Mouse (Mus musculus): ENCODE measurements around the gene Polr2h. TPM values are rescaled to one million over a fixed set of nuclear protein-coding genes. Genes with fewer than 3 reads are reported as not detected.
A peak's percentile ranks its signal among the peaks of the same experiment; 100 is the strongest.

Polr2h gene
- total RNA-seq, 2 experiments from 2014 or later = 23.0 to 23.6 TPM

GRCm38 (mm10) chr16:20699266-20699665, 18.2 kb upstream of the Polr2h start:
- no peak for DNase-seq (ENCODE audit: low spot score in 2 of 2)
- intact Hi-C loops (cut with DNase I) = loop anchor here (5.0 kb wide), 1 partner anchor 483 kb away; no protein-coding TSS in a partner anchor

- intact Hi-C loops (cut with DNase I) = no loop called here
- no peak for DNase-seq (ENCODE audit: low spot score in 2 of 2)
Observed at GRCm38 (mm10) chr16:20700036-20700435, 17.4 kb upstream of the Polr2h start.

GRCm38 (mm10) chr16:20701316-20701715, 16.1 kb upstream of the Polr2h start:
- intact Hi-C loops (cut with DNase I) = no loop called here

DNA sequence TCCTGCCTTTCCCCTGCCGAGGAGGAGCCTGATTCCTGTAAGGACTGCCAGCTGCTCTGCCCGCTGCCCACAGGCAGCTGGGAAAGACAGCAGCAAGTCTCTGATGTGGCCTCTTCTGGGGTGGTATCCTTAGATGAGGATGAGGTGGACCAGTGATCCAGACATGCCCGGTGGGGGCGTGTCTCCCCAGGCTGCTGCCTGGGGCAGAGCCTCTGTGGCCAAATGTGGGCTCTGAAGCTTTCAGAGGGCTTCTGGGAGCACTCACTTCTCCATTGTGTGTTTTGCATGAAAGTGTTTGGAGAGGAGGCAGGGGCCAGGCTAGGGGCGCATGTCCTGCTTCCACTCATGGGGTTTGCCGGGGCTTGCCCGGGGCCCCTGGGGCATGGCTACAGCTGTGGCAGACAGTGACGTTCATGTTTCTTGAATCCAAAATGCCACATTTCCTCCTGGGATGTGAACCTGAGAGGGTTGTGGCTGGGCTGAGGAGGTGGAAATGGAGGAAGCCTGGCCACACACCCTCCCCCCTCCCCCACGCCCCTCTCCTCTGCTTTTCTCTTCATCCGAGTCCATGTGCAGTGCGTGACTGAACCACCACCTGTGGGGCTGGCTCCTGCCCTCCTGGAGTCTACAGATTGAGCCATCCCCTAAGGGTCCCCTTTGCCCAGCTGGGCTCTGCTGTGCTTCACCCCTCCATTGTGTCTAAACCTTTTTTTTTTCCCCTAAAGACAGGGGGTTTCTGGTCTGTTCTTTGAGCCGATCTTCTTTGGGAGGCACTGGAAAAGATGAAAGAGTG, 15.5 kb upstream of the Polr2h start:
- DNase-seq (ENCODE audit: low spot score in 2 of 2) = no peak
- intact Hi-C loops (cut with DNase I) = no loop called here

More at GRCm38 (mm10) chr16:20701316-20701715, 16.1 kb upstream of the Polr2h start:
- DNase-seq (ENCODE audit: low spot score in 2 of 2) = no peak

GRCm38 (mm10) chr16:20702522-20702893, 15.0 kb upstream of the Polr2h start:
- intact Hi-C loops (cut with DNase I) = no loop called here
- DNase-seq (ENCODE audit: low spot score in 2 of 2) = peak in 1 of 2 experiments; percentile 79

DNA sequence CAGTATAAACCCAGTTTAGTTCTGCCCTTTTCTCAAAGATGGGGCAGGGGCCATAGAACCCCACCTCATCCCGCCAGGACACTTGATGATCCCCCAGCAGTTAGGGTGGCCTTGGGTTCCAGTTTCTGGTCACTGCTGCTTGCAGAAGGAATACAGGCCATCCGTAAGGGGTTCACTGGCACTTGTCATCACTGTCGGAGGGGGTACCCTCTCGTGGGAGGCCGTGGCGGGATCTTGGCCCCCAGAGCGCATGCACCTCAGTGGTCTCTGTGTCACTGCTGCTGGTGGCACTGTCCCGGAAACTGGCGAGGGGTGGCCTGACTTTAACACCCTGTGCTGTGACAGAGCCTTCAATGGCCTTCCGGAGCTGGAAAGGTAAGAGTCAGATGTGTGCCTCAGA, 14.4 kb upstream of the Polr2h start:
- no peak for DNase-seq (ENCODE audit: low spot score in 2 of 2)
- intact Hi-C loops (cut with DNase I) = no loop called here

- no peak for DNase-seq (ENCODE audit: low spot score in 2 of 2)
- intact Hi-C loops (cut with DNase I) = no loop called here
Observed at GRCm38 (mm10) chr16:20703699-20704400, 13.6 kb upstream of the Polr2h start.

GRCm38 (mm10) chr16:20705786-20706185, 11.7 kb upstream of the Polr2h start:
- DNase-seq (ENCODE audit: low spot score in 2 of 2) = no peak
- intact Hi-C loops (cut with DNase I) = no loop called here

DNA sequence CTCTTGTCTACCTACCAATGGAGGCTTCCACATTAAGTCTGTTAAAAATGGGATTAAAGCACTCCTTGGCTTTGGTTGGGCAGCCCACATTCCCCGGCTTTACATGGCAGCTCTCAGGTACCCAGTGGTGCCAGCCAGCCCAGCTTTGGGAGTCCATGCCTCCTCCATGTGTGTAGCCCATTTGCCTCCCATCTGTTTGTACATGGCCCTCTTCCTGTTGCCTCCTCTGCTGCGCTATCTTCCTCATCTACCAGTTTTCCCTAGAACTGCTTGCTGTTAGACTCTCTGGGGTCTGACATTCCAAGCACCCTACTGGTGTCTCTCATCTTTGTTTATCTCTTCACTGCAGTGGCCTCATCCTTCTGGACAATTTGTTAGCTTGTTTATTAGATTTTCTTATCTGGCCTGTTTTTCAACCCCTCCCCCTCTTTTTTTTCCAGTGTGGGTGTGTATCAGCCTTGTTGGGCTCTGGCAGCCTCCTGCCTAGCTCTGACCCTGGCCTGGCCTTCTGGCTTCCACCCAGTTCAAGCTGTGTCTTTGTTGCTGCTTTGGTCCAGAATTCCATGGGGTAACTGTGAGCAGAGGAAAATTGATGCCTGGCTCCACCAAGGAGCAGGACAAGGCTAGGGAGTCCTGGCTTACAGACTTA, 10.9 kb upstream of the Polr2h start:
- DNase-seq (ENCODE audit: low spot score in 2 of 2) = no peak
- intact Hi-C loops (cut with DNase I) = no loop called here

- intact Hi-C loops (cut with DNase I) = no loop called here
- no peak for DNase-seq (ENCODE audit: low spot score in 2 of 2)
Observed at GRCm38 (mm10) chr16:20708220-20708938, 9.1 kb upstream of the Polr2h start.

GRCm38 (mm10) chr16:20708939-20709734, 8.3 kb upstream of the Polr2h start:
- no peak for DNase-seq (ENCODE audit: low spot score in 2 of 2)
- intact Hi-C loops (cut with DNase I) = no loop called here

DNA sequence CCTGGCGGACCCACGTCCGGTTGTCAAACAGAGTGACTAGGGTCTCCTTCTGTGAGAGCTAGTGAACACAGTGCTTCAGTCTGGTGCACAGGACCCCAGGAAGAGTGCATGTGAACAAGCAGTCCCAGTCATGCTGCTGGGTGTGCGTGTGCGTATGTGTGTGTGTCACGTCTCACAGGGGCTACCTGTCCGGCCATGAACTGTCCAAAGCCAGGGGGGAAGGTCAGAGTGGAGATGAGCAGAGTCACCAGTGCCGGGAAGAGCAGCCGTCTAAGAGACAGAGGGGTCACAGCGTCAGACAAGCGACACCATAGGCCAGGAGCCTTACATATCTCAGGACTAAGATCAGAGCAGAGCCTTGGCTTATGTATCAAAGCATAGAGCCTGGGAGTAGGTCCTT, 7.1 kb upstream of the Polr2h start:
- DNase-seq (ENCODE audit: low spot score in 2 of 2) = no peak
- intact Hi-C loops (cut with DNase I) = no loop called here

DNA sequence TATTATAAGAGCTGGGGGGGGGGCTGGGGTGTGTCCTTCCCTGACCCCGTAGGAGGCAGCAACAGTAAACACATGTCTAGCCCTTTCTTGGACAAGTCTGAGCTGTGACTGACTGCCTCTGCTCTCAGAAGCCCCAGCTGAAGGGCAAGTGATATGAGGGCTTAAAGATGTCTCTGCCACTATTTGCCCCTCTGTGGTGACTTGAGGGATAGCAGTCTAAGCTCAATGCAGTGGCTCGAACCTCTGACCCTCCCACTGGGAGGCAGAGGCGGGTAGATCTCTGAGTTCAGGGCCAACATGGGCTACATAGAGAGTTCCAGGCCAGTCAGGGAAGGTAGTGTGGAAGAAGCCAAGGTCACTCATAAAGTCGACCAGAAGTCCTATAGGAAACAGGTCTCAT, 6.7 kb upstream of the Polr2h start:
- DNase-seq (ENCODE audit: low spot score in 2 of 2) = no peak
- intact Hi-C loops (cut with DNase I) = no loop called here

DNA sequence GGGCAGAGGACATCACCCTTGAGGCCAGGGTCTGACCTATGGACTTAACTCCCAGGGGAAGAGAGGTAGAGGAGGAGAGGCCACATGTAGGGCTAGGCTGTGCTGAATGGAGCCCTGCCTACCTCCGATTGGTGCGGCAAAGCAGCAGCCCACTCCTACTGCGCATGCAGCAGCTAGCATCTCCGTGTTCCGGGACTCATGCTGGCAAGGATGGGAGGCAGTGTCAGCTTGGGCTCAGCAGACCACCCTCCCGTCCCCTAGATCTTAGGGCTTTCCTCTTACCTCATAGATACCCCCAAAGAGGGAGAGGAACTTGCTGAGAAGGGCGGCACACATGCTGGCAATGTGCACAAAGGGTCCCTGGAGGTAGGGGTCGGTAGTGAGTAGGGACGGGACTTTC, 5.3 kb upstream of the Polr2h start:
- no peak for DNase-seq (ENCODE audit: low spot score in 2 of 2)
- intact Hi-C loops (cut with DNase I) = no loop called here

DNA sequence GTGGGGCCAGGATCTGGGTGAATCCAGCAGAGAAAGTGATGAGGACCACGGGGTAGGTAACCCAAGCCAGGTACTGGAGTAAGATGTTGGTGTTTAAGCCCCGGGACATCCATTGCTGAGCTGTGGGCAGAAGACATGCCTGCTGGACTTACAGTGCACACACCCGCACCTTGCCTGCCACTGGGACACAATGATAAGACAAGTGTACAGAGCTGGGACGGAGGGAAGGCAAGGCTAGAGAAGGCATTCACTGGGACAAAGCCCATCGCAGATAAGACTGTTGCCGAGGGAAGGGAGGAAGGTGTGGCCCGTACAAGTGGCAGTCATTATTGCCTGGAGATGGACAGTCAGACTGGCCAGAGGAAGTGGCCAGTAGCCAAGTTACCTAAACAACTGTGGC, 4.6 kb upstream of the Polr2h start:
- intact Hi-C loops (cut with DNase I) = no loop called here
- no peak for DNase-seq (ENCODE audit: low spot score in 2 of 2)

DNA sequence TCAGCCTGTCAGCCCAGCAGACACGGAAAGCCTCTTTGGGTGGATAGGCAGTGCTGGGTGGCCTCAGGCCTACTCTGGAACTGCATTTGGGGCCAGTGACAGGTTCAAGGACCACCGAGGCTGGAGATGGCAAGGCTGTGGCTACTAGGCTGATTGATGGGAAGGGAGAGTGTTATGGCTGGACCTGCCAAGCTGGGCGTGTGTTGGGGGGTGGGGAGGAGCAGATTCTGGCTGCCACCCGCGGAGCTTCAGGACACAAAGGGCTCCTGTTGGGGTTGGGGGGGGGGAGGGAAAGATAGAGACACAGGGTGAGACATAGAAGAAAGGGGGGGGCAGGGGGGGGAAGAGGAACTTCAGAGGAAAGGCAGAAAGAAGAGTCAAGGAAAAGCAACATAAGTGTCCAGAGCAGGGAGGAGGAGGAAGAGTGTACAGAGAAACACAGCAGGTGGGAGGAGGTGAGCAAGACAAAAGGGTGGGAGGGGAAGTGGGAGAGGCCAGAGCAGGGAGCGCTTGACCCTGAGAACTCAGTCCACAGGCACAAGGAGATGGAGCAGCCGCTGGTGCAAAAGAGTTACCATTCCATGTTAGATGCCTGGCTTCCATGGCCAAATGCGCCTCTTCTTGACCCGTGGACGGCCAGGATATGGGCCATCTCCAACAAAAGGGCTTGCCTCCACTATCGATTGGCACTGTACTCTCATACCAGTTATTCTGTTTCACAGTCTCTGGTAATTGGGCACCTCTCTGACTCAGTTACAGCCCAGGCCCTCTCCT, 3.0 kb upstream of the Polr2h start:
- intact Hi-C loops (cut with DNase I) = loop anchor here (5.0 kb wide), 1 partner anchor 108 kb away; no protein-coding TSS in a partner anchor
- no peak for DNase-seq (ENCODE audit: low spot score in 2 of 2)

DNA sequence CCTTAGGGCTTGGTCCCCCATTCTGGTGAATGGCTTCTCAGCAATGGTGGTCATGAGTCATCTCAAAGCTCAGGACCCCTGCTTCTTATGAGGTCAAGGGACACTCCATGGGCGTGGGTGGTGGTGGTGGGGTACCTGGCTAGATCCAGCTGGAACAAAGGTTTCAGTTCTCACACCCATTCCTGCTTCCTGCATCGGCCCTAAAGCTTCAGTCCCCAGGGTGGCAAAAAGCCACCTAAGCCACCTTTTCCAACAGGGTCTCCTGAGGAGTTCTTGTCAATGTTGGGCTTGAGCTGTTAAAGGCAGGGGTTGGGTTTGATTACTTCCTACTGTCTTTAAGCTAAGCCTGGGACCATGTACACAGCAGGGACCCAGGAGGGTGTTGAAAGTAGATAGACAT, 2.3 kb upstream of the Polr2h start:
- DNase-seq (ENCODE audit: low spot score in 2 of 2) = no peak
- intact Hi-C loops (cut with DNase I) = loop anchor here (5.0 kb wide), 1 partner anchor 107 kb away; no protein-coding TSS in a partner anchor

DNA sequence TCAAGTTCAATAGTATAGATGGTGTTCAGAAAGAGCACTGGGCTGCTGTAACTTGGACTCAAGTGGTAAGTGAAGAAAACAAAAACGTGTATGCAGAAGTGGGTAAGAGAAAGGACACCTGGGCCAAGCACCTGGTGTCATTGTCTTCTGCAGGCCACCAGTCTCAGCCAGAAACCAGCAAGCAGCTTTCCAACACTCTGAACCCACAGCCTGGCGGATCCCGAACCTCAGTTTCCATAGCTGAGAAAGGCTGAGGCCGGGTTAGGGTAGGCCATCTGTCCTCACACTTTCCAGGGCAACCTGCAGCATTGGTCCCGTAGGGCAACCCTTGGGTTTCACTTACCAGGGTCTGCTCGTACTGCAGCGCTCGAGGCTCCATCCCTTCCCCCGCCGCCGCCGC, 1.9 kb upstream of the Polr2h start:
- intact Hi-C loops (cut with DNase I) = loop anchor here (5.0 kb wide), 1 partner anchor 107 kb away; no protein-coding TSS in a partner anchor
- no peak for DNase-seq (ENCODE audit: low spot score in 2 of 2)
